Mouse (Mus musculus) embryonic fibroblast, embryonic 13.5 days (primary cell): Measurements from ENCODE around the gene Hmx1.

Source experiments
- CTCF ChIP-seq: IDR thresholded peaks from 2 replicates; pipeline ENCODE4 v1.5.1; 2011; ENCODE audit warnings: mild to moderate bottlenecking, control low read depth, low read length, moderate library complexity, borderline replicate concordance; ENCODE audit not compliant: insufficient read depth
- POLR2A ChIP-seq: IDR thresholded peaks from 2 replicates; pipeline ENCODE4 v1.6.1; 2011; ENCODE audit warnings: low read depth, mild to moderate bottlenecking, control low read depth, low read length, moderate library complexity

- TF ChIP-seq POLR2A = no peak
- no peak for TF ChIP-seq CTCF
Measured at GRCm38 (mm10) chr5:35427901-35428300, 39.0 kb downstream of the Hmx1 start.
